Mouse (Mus musculus): ENCODE results near the gene Adam23. TPM values are rescaled to one million over a fixed set of nuclear protein-coding genes. Genes with fewer than 3 reads are reported as not detected.

The Adam23 gene
- polyA plus RNA-seq, 1 experiment from 2014 or later: 1.3 TPM

- H3K4me1 ChIP-seq (replicated peaks; ENCODE audit: control insufficient read depth, insufficient read depth, low read length): no peaks in the 10 kb centered on the region
- WGBS: 87% methylated on average over 6 of the region's 6 CpGs
- H3K4me2 ChIP-seq (replicated peaks; ENCODE audit: low read depth): no peak overlapping the region
- H3K27ac ChIP-seq (ENCODE audit: low read depth, low read length): no peak overlapping the region
- no peaks in the 10 kb centered on the region for H3K36me3 ChIP-seq (ENCODE audit: control insufficient read depth, insufficient read depth)
- no peak for ATAC-seq
- H3K27me3 ChIP-seq (replicated peaks; ENCODE audit: control insufficient read depth, insufficient read depth, low read length): no peaks in the 10 kb centered on the region
- no peaks in the 10 kb centered on the region for H3K9me3 ChIP-seq (ENCODE audit: control insufficient read depth)
- no peak overlapping the region for H3K4me3 ChIP-seq (ENCODE audit: low read depth, low read length)
- H3K9ac ChIP-seq (ENCODE audit: low read depth, low read length): no peak overlapping the region
- TF ChIP-seq CTCF (IDR thresholded peaks at IDR 0.05; ENCODE audit: low read depth): no peak
Measured at GRCm38 (mm10) chr1:63459926-63460325, 14.2 kb downstream of the Adam23 start.

GRCm38 (mm10) chr1:63464441-63464840 is 18.8 kb downstream of the Adam23 start:
- no peaks in the 10 kb centered on the region for H3K9me3 ChIP-seq (ENCODE audit: control insufficient read depth)
- no peaks in the 10 kb centered on the region for H3K36me3 ChIP-seq (ENCODE audit: control insufficient read depth, insufficient read depth)
- WGBS: 79% methylated on average over 1 of the region's 1 CpGs
- H3K4me2 ChIP-seq (replicated peaks; ENCODE audit: low read depth): no peak overlapping the region
- no peak overlapping the region for H3K4me3 ChIP-seq (ENCODE audit: low read depth, low read length)
- H3K27ac ChIP-seq (ENCODE audit: low read depth, low read length): no peak overlapping the region
- H3K4me1 ChIP-seq (replicated peaks; ENCODE audit: control insufficient read depth, insufficient read depth, low read length): no peaks in the 10 kb centered on the region
- no peak for ATAC-seq
- H3K27me3 ChIP-seq (replicated peaks; ENCODE audit: control insufficient read depth, insufficient read depth, low read length): no peaks in the 10 kb centered on the region
- H3K9ac ChIP-seq (ENCODE audit: low read depth, low read length): no peak overlapping the region
- TF ChIP-seq CTCF (IDR thresholded peaks at IDR 0.05; ENCODE audit: low read depth): no peak

- Histone ChIP-seq H3K9me3 (ENCODE audit: control insufficient read depth) (no peaks in the 10 kb centered on the region), H3K4me3 (ENCODE audit: low read depth, low read length) (no peak overlapping the region), H3K9ac (ENCODE audit: low read depth, low read length) (no peak overlapping the region), H3K4me2 (replicated peaks; ENCODE audit: low read depth) (no peak overlapping the region), H3K4me1 (replicated peaks; ENCODE audit: control insufficient read depth, insufficient read depth, low read length) (no peaks in the 10 kb centered on the region), H3K27ac (ENCODE audit: low read depth, low read length) (no peak overlapping the region), H3K27me3 (replicated peaks; ENCODE audit: control insufficient read depth, insufficient read depth, low read length) (no peaks in the 10 kb centered on the region), H3K36me3 (ENCODE audit: control insufficient read depth, insufficient read depth) (no peaks in the 10 kb centered on the region)
- ATAC-seq: no peak
- WGBS: 72% methylated on average over 2 of the region's 2 CpGs
- TF ChIP-seq CTCF (IDR thresholded peaks at IDR 0.05; ENCODE audit: low read depth): no peak
Measured at GRCm38 (mm10) chr1:63473272-63473671, 27.6 kb downstream of the Adam23 start.

- no peak overlapping the region for H3K9ac ChIP-seq (ENCODE audit: low read depth, low read length)
- no peak overlapping the region for H3K27ac ChIP-seq (ENCODE audit: low read depth, low read length)
- WGBS: 58% methylated on average over 8 of the region's 8 CpGs
- ATAC-seq: no peak
- H3K4me1 ChIP-seq (replicated peaks; ENCODE audit: control insufficient read depth, insufficient read depth, low read length): no peaks in the 10 kb centered on the region
- H3K27me3 ChIP-seq (replicated peaks; ENCODE audit: control insufficient read depth, insufficient read depth, low read length): no peaks in the 10 kb centered on the region
- H3K9me3 ChIP-seq (ENCODE audit: control insufficient read depth): no peaks in the 10 kb centered on the region
- H3K4me2 ChIP-seq (replicated peaks; ENCODE audit: low read depth): no peak overlapping the region
- H3K4me3 ChIP-seq (ENCODE audit: low read depth, low read length): no peak overlapping the region
- TF ChIP-seq CTCF (IDR thresholded peaks at IDR 0.05; ENCODE audit: low read depth): no peak
- H3K36me3 ChIP-seq (ENCODE audit: control insufficient read depth, insufficient read depth): no peaks in the 10 kb centered on the region
Measured at GRCm38 (mm10) chr1:63473696-63474095, 28.0 kb downstream of the Adam23 start.

GRCm38 (mm10) chr1:63478946-63479345 is 33.3 kb downstream of the Adam23 start:
- Histone ChIP-seq H3K36me3 (ENCODE audit: control insufficient read depth, insufficient read depth) (no peaks in the 10 kb centered on the region), H3K4me2 (replicated peaks; ENCODE audit: low read depth) (no peak overlapping the region), H3K27me3 (replicated peaks; ENCODE audit: control insufficient read depth, insufficient read depth, low read length) (no peaks in the 10 kb centered on the region), H3K27ac (ENCODE audit: low read depth, low read length) (no peak overlapping the region), H3K4me3 (ENCODE audit: low read depth, low read length) (no peak overlapping the region), H3K4me1 (replicated peaks; ENCODE audit: control insufficient read depth, insufficient read depth, low read length) (no peaks in the 10 kb centered on the region), H3K9me3 (ENCODE audit: control insufficient read depth) (no peaks in the 10 kb centered on the region), H3K9ac (ENCODE audit: low read depth, low read length) (no peak overlapping the region)
- WGBS: 86% methylated on average over 5 of the region's 5 CpGs
- ATAC-seq: no peak
- TF ChIP-seq CTCF (IDR thresholded peaks at IDR 0.05; ENCODE audit: low read depth): no peak

- no peak overlapping the region for H3K27ac ChIP-seq (ENCODE audit: low read depth, low read length)
- H3K4me2 ChIP-seq (replicated peaks; ENCODE audit: low read depth): no peak overlapping the region
- no peak overlapping the region for H3K9ac ChIP-seq (ENCODE audit: low read depth, low read length)
- WGBS: 93% methylated on average over 6 of the region's 6 CpGs
- no peak for ATAC-seq
- H3K9me3 ChIP-seq (ENCODE audit: control insufficient read depth): no peaks in the 10 kb centered on the region
- no peak for TF ChIP-seq CTCF (IDR thresholded peaks at IDR 0.05; ENCODE audit: low read depth)
- H3K27me3 ChIP-seq (replicated peaks; ENCODE audit: control insufficient read depth, insufficient read depth, low read length): no peaks in the 10 kb centered on the region
- H3K4me1 ChIP-seq (replicated peaks; ENCODE audit: control insufficient read depth, insufficient read depth, low read length): no peaks in the 10 kb centered on the region
- H3K4me3 ChIP-seq (ENCODE audit: low read depth, low read length): no peak overlapping the region
- no peaks in the 10 kb centered on the region for H3K36me3 ChIP-seq (ENCODE audit: control insufficient read depth, insufficient read depth)
Measured at GRCm38 (mm10) chr1:63484646-63485045, 39.0 kb downstream of the Adam23 start.

GRCm38 (mm10) chr1:63486646-63487045 is 41.0 kb downstream of the Adam23 start:
- Histone ChIP-seq H3K4me1 (replicated peaks; ENCODE audit: control insufficient read depth, insufficient read depth, low read length) (no peaks in the 10 kb centered on the region), H3K36me3 (ENCODE audit: control insufficient read depth, insufficient read depth) (no peaks in the 10 kb centered on the region), H3K9ac (ENCODE audit: low read depth, low read length) (no peak overlapping the region), H3K4me3 (ENCODE audit: low read depth, low read length) (no peak overlapping the region), H3K9me3 (ENCODE audit: control insufficient read depth) (no peaks in the 10 kb centered on the region), H3K4me2 (replicated peaks; ENCODE audit: low read depth) (no peak overlapping the region), H3K27me3 (replicated peaks; ENCODE audit: control insufficient read depth, insufficient read depth, low read length) (no peaks in the 10 kb centered on the region), H3K27ac (ENCODE audit: low read depth, low read length) (no peak overlapping the region)
- TF ChIP-seq CTCF (IDR thresholded peaks at IDR 0.05; ENCODE audit: low read depth): no peak
- 70% methylated on average over 2 of the region's 2 CpGs for WGBS
- ATAC-seq: no peak

Measured in intestine, postnatal 0 days (tissue).